Mouse (Mus musculus) layer of hippocampus, postnatal 36 days (tissue): ENCODE results near the gene Ccr10. TPM values are rescaled to one million over a fixed set of nuclear protein-coding genes. Genes with fewer than 3 reads are reported as not detected.

Experiments used
- DNase-seq, 2 experiments: peaks; one replicate each; pipeline ENCODE4 v3.0.0; 2022
- total RNA-seq, 2 experiments: library from RNA; stranded (reverse); gene quantifications; 2 replicates each; pipeline ENCODE4 v1.2.3; 2021

Ccr10 gene
- total RNA-seq, 2 experiments from 2014 or later, result not detected

GRCm38 (mm10) chr11:101188166-101188805 lies 13.0 kb upstream of the Ccr10 start:
- no peak for DNase-seq

- no peak for DNase-seq
Measured at GRCm38 (mm10) chr11:101187541-101187940, 12.3 kb upstream of the Ccr10 start.

GRCm38 (mm10) chr11:101186526-101187247 lies 11.4 kb upstream of the Ccr10 start:
- no peak for DNase-seq

GRCm38 (mm10) chr11:101185441-101185840 lies 10.2 kb upstream of the Ccr10 start:
- DNase-seq, result no peak

- DNase-seq, result no peak
Measured at GRCm38 (mm10) chr11:101184984-101185383, 9.7 kb upstream of the Ccr10 start.

- DNase-seq, result no peak
Measured at GRCm38 (mm10) chr11:101182771-101183517, 7.7 kb upstream of the Ccr10 start.

GRCm38 (mm10) chr11:101181961-101182360 lies 6.7 kb upstream of the Ccr10 start:
- DNase-seq, result no peak

- DNase-seq, result peak in 1 of 2 experiments; percentile 42
Measured at GRCm38 (mm10) chr11:101180846-101181740, 5.8 kb upstream of the Ccr10 start.

- DNase-seq, result no peak
Measured at GRCm38 (mm10) chr11:101180261-101180660, 5.0 kb upstream of the Ccr10 start.

- DNase-seq, result no peak
Measured at GRCm38 (mm10) chr11:101179306-101179705, 4.1 kb upstream of the Ccr10 start.

GRCm38 (mm10) chr11:101178061-101179058 lies 3.1 kb upstream of the Ccr10 start:
- DNase-seq, result no peak

- DNase-seq, result peak; percentile 63 to 71
Measured at GRCm38 (mm10) chr11:101176933-101177773, 1.9 kb upstream of the Ccr10 start.

- peak; percentile 52 to 54 for DNase-seq
Measured at GRCm38 (mm10) chr11:101176117-101176691, 961 bp upstream of the Ccr10 start.

GRCm38 (mm10) chr11:101175636-101176116 lies 433 bp upstream of the Ccr10 start:
- DNase-seq, result peak; percentile 58 to 63

- no peak for DNase-seq
Measured at GRCm38 (mm10) chr11:101174389-101174745, 876 bp downstream of the Ccr10 start.

- DNase-seq, result peak; percentile 63 to 67
Measured at GRCm38 (mm10) chr11:101173631-101174388, 1.4 kb downstream of the Ccr10 start.

- DNase-seq, result no peak
Measured at GRCm38 (mm10) chr11:101173112-101173511, 2.1 kb downstream of the Ccr10 start.

GRCm38 (mm10) chr11:101172434-101172815 lies 2.8 kb downstream of the Ccr10 start:
- DNase-seq, result no peak
